Mouse (Mus musculus) liver (tissue): ENCODE results near the gene Nrcam.

Source experiments
- DNase-seq: peaks from one replicate; pipeline ENCODE4 v3.0.0-alpha.2; 2020; ENCODE audit warnings: mixed read lengths

The Nrcam gene

DNA sequence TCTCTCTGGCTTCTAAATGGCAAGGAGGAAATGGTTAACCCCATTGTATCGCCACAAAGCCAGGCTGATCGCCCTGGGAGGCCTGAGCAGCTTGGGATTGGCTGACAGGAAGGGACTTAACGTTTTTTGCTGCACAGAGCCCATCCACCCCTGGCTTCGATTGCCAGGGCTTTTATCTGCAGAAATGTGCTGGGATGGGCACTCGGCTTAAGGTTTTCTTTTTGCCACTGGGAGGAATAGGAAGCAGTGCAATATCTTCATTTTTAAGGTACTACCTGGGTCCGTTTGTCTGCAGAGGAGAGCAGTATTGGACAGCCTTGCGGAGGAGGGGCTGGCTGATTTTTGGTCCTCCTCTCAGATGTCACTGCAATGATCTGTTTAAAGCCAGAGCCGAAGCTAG is 110.2 kb downstream of the Nrcam start:
- peak; percentile 13 for DNase-seq

DNA sequence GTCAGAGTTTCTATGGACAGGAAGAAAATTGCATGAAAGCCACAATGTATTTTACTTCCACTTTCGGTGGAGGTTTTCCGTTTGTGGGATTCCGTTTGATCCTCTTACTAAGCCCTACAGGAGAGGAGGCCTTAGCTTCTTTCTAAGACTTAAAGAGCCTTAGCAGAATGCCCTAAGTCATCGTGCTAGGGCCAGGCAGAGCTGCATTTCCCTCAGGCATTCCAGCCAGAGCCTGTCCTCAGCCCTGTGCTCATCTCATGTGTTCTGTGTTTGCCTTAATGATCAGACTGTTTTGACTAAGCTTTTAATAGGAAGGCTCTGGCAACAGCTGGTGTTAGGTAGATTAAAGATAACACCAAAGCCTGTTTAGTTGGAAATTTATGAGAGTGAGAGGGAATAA is 111.5 kb downstream of the Nrcam start:
- no peak for DNase-seq

DNA sequence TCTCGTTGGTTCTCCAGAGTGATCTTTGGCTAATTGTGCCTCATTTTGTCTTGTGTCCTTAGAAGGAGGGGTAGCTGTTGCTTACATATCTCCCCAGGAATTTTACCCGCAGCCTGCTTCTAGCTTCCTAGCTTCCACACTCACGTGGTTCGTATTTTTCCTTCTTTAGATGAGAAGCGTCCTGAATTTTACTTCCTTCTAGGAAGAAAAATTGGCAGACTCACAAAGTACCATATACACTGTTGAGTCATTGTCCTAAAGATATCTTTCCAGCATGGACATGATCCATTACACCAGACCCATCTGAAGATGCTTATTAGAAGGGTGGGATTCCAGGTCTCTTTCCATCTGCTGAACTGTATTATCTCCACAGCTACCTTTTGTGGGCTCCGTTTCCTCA is 122.2 kb downstream of the Nrcam start:
- no peak for DNase-seq

DNA sequence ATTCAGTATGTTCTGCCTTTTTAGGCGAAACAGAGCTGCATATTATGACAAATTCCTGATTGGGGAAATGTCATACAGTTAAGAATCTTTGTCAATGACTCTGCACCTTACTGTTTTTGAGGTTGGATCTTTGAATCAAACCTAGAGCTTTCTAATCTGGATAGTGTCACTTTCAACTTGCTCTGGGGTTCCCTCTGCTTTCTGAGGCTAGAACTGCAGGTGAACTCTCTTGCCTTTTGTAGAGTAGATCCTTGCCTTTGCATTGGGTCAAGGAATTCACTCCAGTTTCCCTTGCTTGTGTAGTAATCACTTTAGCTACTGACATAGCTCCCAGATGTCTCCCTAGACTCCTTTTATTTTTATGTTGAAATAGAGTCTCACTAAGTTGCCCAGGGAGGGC is 123.1 kb downstream of the Nrcam start:
- no peak for DNase-seq

DNA sequence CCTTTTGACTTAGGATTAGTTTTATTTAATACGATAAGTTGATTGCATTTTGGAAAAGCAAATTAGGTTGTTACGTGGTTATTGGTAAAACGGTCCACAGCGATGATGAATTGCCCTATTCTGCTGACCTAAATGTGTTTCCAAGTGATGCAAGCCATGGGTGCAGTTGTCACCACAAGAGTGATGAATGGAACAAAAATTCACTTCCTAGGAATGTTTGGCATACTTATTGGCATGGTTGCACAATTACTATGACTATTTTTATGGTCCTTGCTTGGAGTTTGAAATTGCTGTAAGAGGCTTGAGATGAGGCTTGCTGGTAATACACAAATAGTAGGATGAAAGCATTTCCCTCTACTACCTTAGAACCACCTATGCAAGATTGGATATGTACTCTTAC is 125.1 kb downstream of the Nrcam start:
- no peak for DNase-seq

DNA sequence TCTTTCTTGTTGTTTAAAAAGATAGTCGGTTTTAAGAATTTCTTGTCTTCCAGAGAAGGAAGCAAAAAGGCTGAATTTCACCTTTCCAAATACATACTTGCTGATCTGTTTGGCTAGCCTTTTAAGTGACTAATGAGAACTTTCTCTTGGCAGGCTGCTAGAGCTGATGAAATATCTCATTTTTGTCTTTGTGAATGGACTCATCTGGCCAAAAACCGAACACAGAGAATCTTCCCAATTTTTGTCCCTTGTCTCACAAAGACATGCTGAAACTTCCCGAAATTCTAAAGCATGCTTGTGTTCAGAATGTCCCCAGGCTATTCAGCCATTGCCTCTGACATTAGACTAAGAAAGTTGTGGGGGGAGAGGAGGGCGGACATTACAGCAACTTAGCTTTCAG is 129.3 kb downstream of the Nrcam start:
- no peak for DNase-seq

DNA sequence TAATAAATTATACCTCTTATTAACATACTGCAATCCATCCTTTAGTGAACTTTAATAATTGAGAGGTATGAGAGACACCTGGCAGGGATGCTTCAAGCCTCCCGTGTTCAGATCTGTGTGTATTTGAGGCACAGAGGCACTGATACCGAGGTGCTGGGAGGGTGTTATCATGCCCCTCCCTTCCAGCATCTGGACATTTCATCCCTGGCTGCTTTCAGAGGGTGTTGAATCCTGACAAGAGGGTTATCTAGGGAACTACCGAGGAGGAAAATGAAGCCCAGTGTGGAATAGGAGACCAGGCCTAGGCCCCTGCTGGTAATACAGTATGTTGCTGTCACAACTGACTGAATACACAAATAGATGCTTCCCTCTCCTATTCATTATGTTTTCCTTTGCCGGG is 133.8 kb downstream of the Nrcam start:
- DNase-seq, result no peak

DNA sequence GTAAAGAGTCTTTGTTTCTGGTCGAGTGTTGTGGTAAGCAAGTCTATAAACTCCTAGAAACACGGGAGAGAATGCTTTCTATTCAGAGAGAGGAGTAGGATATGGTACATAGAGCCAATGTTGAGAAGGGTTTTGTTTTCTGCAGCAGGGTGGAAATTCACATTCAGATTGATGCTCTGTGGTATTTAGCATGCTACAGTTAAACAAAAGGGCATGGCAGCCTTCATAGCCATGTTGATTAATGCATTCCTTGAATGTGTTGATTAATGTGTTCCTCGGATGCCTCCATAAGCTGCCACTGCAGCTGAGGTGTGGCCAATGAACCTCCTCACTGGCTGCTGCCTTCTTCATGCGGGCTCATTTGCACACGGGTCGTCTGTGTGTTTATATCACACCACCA is 134.3 kb downstream of the Nrcam start:
- DNase-seq, result no peak

DNA sequence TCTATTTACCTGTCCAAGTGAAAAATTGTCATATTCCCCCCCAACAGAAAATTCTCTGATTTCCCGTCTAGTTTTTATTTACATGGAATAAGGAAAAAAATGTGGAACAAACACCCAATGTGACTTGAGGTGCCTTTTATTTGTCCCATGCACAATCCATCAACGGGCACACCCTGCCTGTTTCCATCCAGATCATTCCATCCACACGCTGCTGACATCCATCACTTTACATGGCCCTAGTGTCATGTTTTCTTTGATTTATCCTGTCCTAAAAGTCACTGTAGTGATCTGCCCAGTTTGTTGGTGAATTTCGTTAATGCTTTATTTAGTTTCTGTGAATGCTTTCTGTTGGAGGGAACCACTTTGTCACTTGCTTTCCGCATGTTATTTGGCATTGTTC is 142.4 kb downstream of the Nrcam start:
- DNase-seq, result no peak

DNA sequence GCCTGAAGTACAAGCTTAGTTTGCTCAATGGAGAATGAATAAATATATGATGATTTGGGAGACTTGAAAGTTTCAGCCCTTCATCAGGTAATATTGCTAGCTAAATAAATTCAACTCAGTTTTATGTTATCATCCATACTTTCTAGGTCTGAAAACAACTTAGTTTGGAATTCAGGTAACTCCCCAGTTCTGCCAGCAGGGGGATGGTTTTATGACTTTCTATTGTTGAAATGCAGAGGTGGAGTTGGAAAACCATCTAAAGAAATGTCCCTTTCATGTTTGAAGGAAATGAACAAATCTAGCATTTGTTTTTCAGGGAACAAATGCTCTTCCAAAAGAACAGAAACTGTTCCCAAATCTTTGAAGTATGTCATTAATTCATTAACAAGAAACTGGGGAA is 146.7 kb downstream of the Nrcam start:
- no peak for DNase-seq

DNA sequence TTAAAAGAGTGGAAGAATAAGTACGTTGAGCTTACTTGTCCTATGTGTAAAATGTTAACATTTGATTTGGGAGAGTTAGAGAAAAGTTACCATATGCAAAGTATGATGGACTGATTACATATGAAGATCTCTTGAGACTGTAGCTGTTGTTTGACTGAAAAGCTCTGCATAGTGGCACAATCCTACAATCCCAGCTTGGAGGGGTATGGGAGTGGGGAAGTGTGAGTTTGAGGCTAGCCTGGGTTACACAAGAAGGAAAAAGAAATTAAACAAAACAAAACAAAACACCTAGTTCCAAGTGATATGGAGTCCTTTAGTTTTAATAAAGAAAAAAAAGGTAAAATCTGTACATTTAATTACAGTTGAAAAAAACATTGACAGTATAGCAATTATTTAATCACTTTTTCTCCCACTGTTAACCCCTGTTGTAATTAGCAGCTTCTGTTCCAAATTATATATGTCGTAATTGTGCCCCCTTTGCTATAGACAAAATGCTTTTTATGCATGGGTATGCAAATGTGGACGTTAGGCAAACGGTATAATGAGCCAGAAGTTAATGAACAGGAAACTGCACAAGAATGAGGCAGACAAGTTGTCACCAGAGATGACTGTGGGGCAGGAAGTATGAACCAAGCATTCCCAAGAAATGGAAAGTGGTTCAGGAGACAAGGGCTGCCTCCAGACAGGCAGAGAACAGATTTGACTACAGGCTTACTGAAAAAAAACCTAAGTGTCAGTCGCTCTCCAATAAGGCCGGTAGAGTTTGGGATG is 150.8 kb downstream of the Nrcam start:
- DNase-seq, result no peak

DNA sequence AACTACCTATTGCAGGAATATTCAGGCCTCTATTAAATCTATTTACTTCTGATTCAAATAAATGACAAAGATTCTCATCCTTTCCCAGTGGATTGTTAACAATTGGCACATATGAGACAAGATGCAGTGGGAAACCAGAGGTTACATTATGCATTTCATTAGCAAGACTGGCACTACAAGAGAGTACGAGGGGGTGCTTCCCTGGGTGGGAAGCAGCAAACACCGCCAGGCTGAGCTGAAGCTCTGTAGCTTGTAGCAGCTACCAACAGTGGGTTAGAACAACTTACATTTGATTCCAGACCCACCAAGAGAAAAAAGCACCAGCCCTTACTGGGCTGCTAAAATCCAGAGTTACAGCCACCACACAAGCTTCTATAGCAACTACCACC is 151.3 kb downstream of the Nrcam start:
- no peak for DNase-seq

DNA sequence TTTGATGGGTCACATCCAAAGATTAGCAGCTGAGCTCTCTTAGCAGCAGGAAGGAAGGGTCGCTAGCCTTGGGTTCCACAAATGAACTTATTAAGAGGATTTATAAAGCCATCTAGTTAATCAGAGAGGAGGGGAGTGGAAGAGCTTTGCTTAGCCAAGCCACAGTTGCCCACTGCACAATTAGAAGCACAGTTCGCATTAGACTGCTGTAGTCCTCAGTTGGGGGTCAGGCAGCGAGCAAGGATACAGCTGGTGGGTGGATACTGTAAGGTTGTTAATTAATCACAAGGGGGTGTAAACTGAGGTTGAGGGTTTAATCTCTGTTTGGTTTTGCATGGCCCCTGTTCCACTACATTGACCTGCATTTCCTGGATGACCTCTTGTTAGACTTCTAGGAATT is 152.7 kb downstream of the Nrcam start:
- no peak for DNase-seq

DNA sequence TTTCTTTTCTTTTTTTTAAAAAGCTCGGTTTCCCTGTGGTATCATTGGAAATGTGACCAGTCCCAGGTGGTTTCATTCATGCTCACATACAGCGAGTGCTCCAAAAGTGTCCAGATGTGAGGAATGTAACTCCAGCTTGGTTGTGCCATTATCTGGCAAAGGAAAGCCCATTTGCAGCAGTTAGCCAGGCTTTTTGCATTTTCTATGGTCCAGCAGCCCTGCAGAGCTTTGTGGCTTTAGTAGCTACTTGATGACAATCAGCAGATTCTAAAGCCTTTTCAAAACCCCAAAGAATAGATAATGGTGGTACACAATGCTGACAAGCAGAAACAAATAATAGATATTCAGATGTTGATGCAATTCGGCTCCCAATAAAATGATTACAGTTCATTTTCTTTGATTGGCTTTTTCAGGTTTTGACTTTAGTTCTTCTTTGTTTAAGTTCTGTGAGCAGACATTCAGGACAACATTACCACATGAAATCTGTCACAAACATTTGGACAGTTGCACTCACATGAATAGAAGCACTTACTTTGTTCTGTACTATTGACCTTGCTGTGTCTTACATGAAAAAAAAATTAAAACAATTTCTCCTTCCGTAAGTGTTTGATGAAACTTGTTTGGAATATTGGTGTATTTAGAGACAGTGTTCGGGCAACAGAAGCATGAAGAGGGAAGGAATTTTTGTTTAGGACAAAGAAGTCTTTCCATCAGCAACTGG is 164.2 kb downstream of the Nrcam start:
- no peak for DNase-seq

DNA sequence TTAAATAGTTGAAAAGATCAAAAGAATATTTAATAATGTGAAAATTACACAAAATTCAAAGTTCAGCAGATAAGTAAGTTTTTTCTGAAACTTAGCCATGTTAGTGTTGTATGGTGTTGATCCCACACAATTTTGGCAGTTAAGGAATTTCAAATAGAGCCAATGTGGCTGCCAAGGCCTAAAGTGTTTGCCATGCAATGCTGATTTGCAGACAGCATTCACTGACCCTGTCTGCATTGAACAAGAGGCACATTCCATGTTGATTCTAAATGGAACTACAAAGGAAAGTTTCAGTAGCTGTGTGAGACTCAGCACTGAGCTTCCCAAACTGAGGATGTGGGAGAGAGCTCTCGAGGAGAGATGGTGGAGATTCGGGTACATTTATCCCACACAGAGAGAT is 169.1 kb downstream of the Nrcam start:
- DNase-seq, result no peak

DNA sequence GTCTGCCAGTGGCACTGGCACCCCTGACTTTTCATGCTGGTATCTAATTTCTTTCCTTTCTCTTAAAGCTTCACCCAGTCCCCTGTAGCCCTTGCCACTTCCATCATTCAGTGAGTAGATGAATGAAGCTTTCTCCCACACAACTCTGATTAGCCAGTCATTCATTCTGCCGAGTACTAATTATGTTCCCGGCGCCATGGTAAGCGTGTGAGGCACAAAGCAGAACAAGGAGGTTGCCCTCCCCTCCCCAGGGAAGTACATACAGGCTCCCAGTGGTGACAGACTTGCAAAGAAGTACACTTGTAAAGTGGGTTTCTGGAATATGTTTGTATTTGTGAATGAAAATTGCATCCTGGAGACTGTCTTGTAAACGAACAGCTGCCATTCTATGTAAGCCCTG is 170.2 kb downstream of the Nrcam start:
- no peak for DNase-seq

DNA sequence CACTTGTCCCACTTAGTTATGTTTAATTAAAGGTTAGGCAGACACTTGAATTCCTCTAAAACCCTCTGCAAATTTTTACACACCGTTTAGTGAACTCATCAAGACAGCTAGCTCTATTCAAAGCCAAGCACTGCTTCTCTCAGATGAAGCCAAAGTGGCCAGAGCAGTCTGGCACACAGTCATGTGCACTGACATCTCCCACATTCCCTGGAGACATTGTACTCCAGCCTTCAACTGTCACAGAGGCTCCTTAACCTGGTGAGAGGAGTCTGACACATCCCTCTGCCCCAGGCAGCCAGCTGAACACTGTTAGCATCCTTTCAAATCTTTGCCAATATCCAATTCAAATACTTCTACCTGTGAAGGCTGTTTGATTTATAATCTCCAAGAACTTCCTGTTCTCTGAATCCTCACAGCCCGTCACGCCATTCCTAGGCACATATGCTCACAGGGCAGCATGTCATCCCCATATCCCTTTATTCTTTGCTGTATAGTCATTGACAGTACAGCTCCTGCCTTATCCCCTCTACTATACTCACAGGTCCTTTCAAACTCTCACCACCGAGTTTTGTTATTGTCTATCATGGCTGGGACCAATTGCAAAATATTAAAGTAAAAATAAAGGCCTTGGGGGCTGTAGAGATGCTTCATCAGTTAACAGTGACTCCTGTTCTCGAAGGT is 173.3 kb downstream of the Nrcam start:
- DNase-seq, result no peak

DNA sequence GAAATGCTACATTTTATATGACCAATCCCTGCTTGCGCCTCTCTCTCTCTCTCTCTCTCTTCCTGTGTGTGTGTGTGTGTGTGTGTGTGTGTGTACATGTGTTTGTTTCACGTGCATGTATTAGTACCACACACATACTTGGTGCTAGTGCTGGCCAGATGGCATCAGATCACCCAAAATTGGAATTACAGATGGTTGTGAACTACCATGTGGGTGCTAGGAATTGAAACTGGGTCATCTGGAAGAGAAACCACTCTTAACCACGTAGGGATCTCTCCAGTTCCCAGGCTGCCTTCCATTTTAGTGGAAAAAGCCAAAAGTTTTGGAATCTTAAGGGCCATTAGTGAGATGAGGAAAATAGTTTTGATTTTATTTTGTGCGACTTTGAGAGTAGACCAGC is 175.1 kb downstream of the Nrcam start:
- DNase-seq, result no peak

DNA sequence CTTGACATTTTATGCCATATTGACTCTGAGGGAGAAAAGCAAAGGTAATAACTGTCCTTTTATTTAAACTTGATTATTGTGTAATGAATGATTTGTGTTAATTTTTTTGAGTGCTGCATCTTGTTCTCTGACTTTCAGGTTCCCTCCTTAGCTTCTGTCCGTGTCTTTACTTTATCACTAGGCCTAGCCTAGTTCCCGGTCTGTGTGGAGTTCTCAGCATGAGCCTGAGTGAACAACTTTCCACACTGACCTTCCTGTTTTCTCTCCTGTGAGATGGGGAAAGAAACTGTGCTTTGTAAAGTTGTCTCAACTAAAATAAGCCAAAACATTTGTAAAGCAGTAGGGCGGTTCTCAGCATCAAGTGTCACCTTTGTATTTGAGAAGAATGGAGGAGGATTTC is 179.9 kb downstream of the Nrcam start:
- no peak for DNase-seq

DNA sequence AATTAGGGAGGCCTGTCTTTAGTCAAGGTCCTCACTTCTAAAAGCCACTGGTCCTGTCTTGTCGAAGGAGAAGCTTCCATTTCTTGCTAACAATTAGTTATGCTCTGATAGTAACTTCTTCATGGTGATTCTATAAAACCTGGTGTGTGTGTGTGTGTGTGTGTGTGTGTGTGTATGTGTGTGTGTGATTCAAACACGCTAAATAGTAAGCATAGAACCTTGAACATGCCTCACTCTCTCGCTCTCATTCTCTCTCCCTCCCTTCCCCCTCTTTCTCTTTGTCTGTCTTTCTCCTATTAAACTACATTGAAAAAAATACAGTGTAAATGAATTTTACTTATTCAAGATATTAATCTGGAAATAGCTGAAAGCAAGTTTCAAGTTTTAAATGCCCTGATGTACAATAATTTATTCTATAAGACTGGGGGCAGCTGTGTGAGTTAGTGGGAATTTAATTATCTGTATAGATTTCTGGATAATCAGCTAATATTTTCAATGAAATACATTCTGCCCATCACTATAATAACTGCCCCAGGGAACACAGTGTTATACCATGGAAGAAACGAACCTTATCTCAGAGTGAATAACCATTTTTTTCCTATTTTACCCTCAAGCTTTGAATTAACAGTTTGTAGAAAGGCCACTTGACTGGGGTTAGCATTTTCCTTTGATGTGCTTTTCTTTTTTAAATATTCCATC is 180.9 kb downstream of the Nrcam start:
- DNase-seq, result no peak

DNA sequence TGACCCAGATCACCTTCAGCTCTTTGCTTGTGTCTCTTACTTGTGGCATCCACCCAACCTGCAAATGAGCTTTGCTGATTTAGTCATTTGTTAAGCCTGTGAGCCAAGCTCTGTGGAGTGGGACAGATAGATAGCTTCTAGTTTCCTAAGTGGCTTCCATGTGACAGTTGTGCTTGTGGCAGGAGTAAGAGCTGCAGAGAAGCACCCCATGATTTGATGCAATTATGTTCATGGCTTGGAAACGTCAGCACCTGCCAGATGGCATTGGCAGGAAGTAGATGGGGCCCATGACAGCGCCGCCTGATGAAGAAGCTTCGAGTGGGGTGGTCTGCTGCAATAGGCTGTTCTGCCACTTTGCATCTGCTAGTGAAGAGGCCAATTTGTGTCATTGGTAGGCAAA is 186.4 kb downstream of the Nrcam start:
- DNase-seq, result no peak

DNA sequence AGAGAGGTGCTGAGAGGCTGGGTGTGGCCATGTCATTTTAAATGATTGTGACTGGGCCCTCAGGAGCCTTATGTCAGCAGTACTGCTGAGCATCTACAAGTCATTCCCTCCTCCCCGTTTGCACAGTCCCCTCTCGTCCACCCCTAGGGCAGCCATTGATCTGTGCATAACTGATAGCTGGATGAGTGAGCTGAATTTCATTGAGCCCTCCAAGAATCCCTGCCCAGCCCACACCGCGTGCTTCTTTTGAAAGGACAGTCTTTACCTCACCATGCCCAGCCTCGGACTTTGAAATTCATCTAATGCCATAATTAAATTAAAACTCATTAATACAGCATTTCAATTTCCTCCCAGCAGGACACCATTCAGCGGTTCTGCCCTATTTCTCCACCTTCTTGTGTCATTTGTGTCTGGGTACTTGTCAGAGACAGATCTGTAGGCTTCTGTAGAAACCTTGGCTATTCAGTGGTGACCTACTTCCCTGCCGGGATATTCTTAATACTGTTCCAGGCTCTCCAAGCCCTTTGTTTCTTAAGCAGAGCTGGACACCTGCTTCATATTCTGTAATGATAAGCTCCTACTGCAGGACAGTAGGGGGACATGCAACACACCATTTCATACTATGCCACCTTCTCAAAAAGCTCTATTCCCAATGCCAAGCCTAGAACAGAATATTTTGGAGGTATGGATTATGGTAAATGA is 190.9 kb downstream of the Nrcam start:
- no peak for DNase-seq

DNA sequence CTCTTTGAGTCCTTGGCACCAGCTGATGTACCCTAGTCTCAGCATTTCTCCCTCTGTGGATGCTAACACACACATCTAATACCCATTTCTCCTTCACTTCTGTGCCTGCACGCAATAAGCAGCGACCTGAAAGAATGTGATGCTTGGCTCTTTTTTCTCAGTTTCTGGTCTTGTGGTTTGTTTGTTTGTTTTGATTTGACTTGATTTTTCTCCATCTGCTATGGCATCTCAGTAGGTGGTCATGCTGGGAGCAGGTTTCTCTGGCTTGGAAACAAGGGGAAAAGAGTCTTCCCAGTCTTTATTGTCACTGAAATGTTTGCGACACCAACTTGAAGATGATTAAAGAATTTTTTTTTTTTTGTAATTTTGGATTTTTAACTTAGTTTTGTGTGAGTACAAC is 192.8 kb downstream of the Nrcam start:
- DNase-seq, result no peak
